Mouse (Mus musculus): Measurements from ENCODE around the gene Fbxl13. TPM values are rescaled to one million over a fixed set of nuclear protein-coding genes. Genes with fewer than 3 reads are reported as not detected.

The Fbxl13 gene
- total and polyA plus RNA-seq, 3 experiments: 0.14 to 0.30 (median 0.19) TPM

- Histone ChIP-seq H3K9me3 (replicated peaks; ENCODE audit: low read length) (no peaks in the 10 kb centered on the region), H3K27me3 (replicated peaks) (no peaks in the 10 kb centered on the region), H3K9ac (ENCODE audit: insufficient read depth, low read depth) (no peak overlapping the region), H3K4me1 (ENCODE audit: control insufficient read depth in 1 of 2, insufficient read depth in 2 of 2) (peaks cover 2 to 6% of the 10 kb centered on the region in 2 experiments; a peak in 3 of 4 replicates), H3K36me3 (replicated peaks in 1 of 2; ENCODE audit: control insufficient read depth in 1 of 2, insufficient read depth in 1 of 2, low read length in 1 of 2) (peaks cover 0 to 9% of the 10 kb centered on the region in 2 experiments), H3K79me2 (replicated peaks; ENCODE audit: control insufficient read depth, extremely low read depth, insufficient read depth, poor library complexity, severe bottlenecking) (no peaks in the 10 kb centered on the region), H3K27ac (ENCODE audit: insufficient read depth, low read depth) (no peak overlapping the region), H3K4me2 (ENCODE audit: insufficient read depth, low read depth, poor library complexity, severe bottlenecking) (no peak overlapping the region), H3K4me3 (replicated peaks in 1 of 3; ENCODE audit: low read depth in 2 of 3, low read length in 2 of 3, poor library complexity in 1 of 3) (no peak overlapping the region)
- TF ChIP-seq CHD2 (IDR thresholded peaks at IDR 0.05; ENCODE audit: low read length) (no peak), SMC3 (IDR thresholded peaks at IDR 0.05; ENCODE audit: low read depth, low read length) (no peak), MYC (IDR thresholded peaks at IDR 0.05; ENCODE audit: low read depth, low read length) (no peak), NRF1 (IDR thresholded peaks at IDR 0.05; ENCODE audit: low read depth, low read length) (no peak), USF1 (IDR thresholded peaks at IDR 0.05; ENCODE audit: low read depth, low read length) (no peak)
- in situ Hi-C loops (cut with MboI; ENCODE audit: low pct_ligation_motif_present, low pct_unique_long_range_greater_than_20kb, low sequenced_read_pairs): no loop called here
- dilution Hi-C loops (cut with MboI; ENCODE audit: extremely low pct_ligation_motif_present, extremely low pct_unique_long_range_greater_than_20kb, low sequenced_read_pairs): no loop called here
- no peak for DNase-seq (ENCODE audit: extremely low read depth)
Observed at GRCm38 (mm10) chr5:21486798-21487197, 158.6 kb downstream of the Fbxl13 start.

- Histone ChIP-seq H3K36me3 (replicated peaks in 1 of 2; ENCODE audit: control insufficient read depth in 1 of 2, insufficient read depth in 1 of 2, low read length in 1 of 2) (peaks cover 6 to 24% of the 10 kb centered on the region in 2 experiments), H3K9ac (ENCODE audit: insufficient read depth, low read depth) (no peak overlapping the region), H3K4me1 (ENCODE audit: control insufficient read depth in 1 of 2, insufficient read depth in 2 of 2) (no peaks in the 10 kb centered on the region; a peak in 1 of 4 replicates), H3K27me3 (replicated peaks) (no peaks in the 10 kb centered on the region), H3K4me3 (replicated peaks in 1 of 3; ENCODE audit: low read depth in 2 of 3, low read length in 2 of 3, poor library complexity in 1 of 3) (no peak overlapping the region), H3K27ac (ENCODE audit: insufficient read depth, low read depth) (no peak overlapping the region), H3K9me3 (replicated peaks; ENCODE audit: low read length) (no peaks in the 10 kb centered on the region), H3K4me2 (ENCODE audit: insufficient read depth, low read depth, poor library complexity, severe bottlenecking) (no peak overlapping the region), H3K79me2 (replicated peaks; ENCODE audit: control insufficient read depth, extremely low read depth, insufficient read depth, poor library complexity, severe bottlenecking) (no peaks in the 10 kb centered on the region)
- in situ Hi-C loops (cut with MboI; ENCODE audit: low pct_ligation_motif_present, low pct_unique_long_range_greater_than_20kb, low sequenced_read_pairs) (no loop called here), dilution Hi-C loops (cut with MboI; ENCODE audit: extremely low pct_ligation_motif_present, extremely low pct_unique_long_range_greater_than_20kb, low sequenced_read_pairs) (no loop called here)
- no peak for DNase-seq (ENCODE audit: extremely low read depth)
- no peak for TF ChIP-seq ZNF384 (IDR thresholded peaks at IDR 0.05; ENCODE audit: low read depth, low read length)
Observed at GRCm38 (mm10) chr5:21485197-21485829, 160.1 kb downstream of the Fbxl13 start.

- no peaks in the 10 kb centered on the region for H3K27me3 ChIP-seq (replicated peaks)
- TF ChIP-seq CHD2 (IDR thresholded peaks at IDR 0.05; ENCODE audit: low read length) (no peak), CHD1 (IDR thresholded peaks at IDR 0.05; ENCODE audit: low read depth, low read length) (no peak), JUND (conservative IDR thresholded peaks at IDR 0.05; ENCODE audit: low read depth, low read length) (no peak), ZNF384 (IDR thresholded peaks at IDR 0.05; ENCODE audit: low read depth, low read length) (no peak)
Observed at GRCm38 (mm10) chr5:21483275-21483674, 162.2 kb downstream of the Fbxl13 start.

More at GRCm38 (mm10) chr5:21483275-21483674, 162.2 kb downstream of the Fbxl13 start:
- dilution Hi-C loops (cut with MboI; ENCODE audit: extremely low pct_ligation_motif_present, extremely low pct_unique_long_range_greater_than_20kb, low sequenced_read_pairs) (no loop called here), in situ Hi-C loops (cut with MboI; ENCODE audit: low pct_ligation_motif_present, low pct_unique_long_range_greater_than_20kb, low sequenced_read_pairs) (no loop called here)
- H3K36me3 ChIP-seq (replicated peaks in 1 of 2; ENCODE audit: control insufficient read depth in 1 of 2, insufficient read depth in 1 of 2, low read length in 1 of 2): peaks cover 10 to 44% of the 10 kb centered on the region in 2 experiments
- no peaks in the 10 kb centered on the region for H3K9me3 ChIP-seq (replicated peaks; ENCODE audit: low read length)
- DNase-seq (ENCODE audit: extremely low read depth): no peak
- no peak overlapping the region for H3K4me3 ChIP-seq (replicated peaks in 1 of 3; ENCODE audit: low read depth in 2 of 3, low read length in 2 of 3, poor library complexity in 1 of 3)
- H3K4me2 ChIP-seq (ENCODE audit: insufficient read depth, low read depth, poor library complexity, severe bottlenecking): no peak overlapping the region
- no peak overlapping the region for H3K9ac ChIP-seq (ENCODE audit: insufficient read depth, low read depth)
- no peak overlapping the region for H3K27ac ChIP-seq (ENCODE audit: insufficient read depth, low read depth)
- H3K79me2 ChIP-seq (replicated peaks; ENCODE audit: control insufficient read depth, extremely low read depth, insufficient read depth, poor library complexity, severe bottlenecking): no peaks in the 10 kb centered on the region
- peaks cover 0 to 8% of the 10 kb centered on the region in 2 experiments; a peak in 1 of 4 replicates for H3K4me1 ChIP-seq (ENCODE audit: control insufficient read depth in 1 of 2, insufficient read depth in 2 of 2)

All from CH12.LX (cell line).